Mouse (Mus musculus): ENCODE measurements around the gene Trap1.

- TF ChIP-seq POLR2A (IDR thresholded peaks at IDR 0.05; ENCODE audit: borderline replicate concordance, low read depth, low read length), result no peak
- no peak for TF ChIP-seq CTCF (IDR thresholded peaks at IDR 0.05; ENCODE audit: low read depth, low read length)
Observed at GRCm38 (mm10) chr16:4029371-4029841, 48.2 kb downstream of the Trap1 start.

All from bone marrow macrophage, adult 2 months (primary cell).